29 mouse cellular contexts compared by ENCODE assay signal in genomic region chr2:112881376-112881775, GRCm38 (mm10).
A peak's percentile ranks its signal among the peaks of the same experiment; 100 is the strongest.
DNase-seq lines count a peak whose midpoint lies in the region; ATAC-seq and TF ChIP-seq lines count a peak whose summit lies in the region.
"Had no signal": no experiment of that assay in that cellular context is flagged by ENCODE, and none has a peak within 500 bp of the region (broad histone marks: within the 10 kb centered on the region; RNA-seq: fewer than 3 reads in every experiment).

No protein-coding gene starts in this region.

- H3K9ac ChIP-seq in hindbrain, postnatal 0 days (replicated peaks; ENCODE audit: low read length) = no peak overlapping the region
- no peak overlapping the region for H3K9ac ChIP-seq in hindbrain, embryonic 11.5 days (ENCODE audit: low read depth, low read length)
- H3K9ac ChIP-seq: embryonic facial prominence, embryonic 13.5 days; forebrain, embryonic 15.5 days; heart, embryonic 13.5 days; hindbrain, embryonic 15.5 days; limb, embryonic 12.5 days; liver, embryonic 15.5 days; lung, embryonic 15.5 days; neural tube, embryonic 13.5 days had no signal

- DNase-seq in hindbrain, postnatal 0 days (ENCODE audit: low spot score) = peak; percentile 15
- DNase-seq in hindbrain, embryonic 11.5 days (ENCODE audit: low spot score) = no peak
- DNase-seq in brain, adult 2 months (ENCODE audit: low read depth, low spot score) = peak; percentile 82
- DNase-seq in cerebellum, adult 8-10 months = peak; percentile 30
- no peak for DNase-seq in left cerebral cortex, adult 9 months (ENCODE audit: low spot score in 2 of 2)
- DNase-seq in embryo, embryonic 11 days = no peak
- no peak for DNase-seq in neural tube, embryonic 10.5 days (ENCODE audit: extremely low spot score, low spot score)
- DNase-seq: adrenal gland, postnatal 36 days; gastrocnemius, postnatal 25 days; heart, adult 2 months; heart, postnatal 10 days; kidney, adult 2 months; kidney, postnatal 10 days; layer of hippocampus, adult 9-11 months; right cerebral cortex, postnatal 4 days; thymus, adult 2 months; thymus, postnatal 36 days had no signal

- no peak overlapping the region for H3K27ac ChIP-seq in hindbrain, postnatal 0 days
- no peak overlapping the region for H3K27ac ChIP-seq in hindbrain, embryonic 11.5 days (ENCODE audit: low read depth, low read length)
- H3K27ac ChIP-seq: embryonic facial prominence, embryonic 13.5 days; forebrain, embryonic 10.5 days; forebrain, embryonic 15.5 days; heart, adult 2 months; heart, embryonic 13.5 days; hindbrain, embryonic 15.5 days; limb, embryonic 12.5 days; liver, embryonic 15.5 days; lung, embryonic 15.5 days; neural tube, embryonic 13.5 days had no signal

- H3K4me1 ChIP-seq in hindbrain, postnatal 0 days (ENCODE audit: insufficient read depth, low read length) = no peaks in the 10 kb centered on the region
- H3K4me1 ChIP-seq in hindbrain, embryonic 11.5 days (replicated peaks; ENCODE audit: control insufficient read depth, insufficient read depth, low read length) = no peaks in the 10 kb centered on the region
- H3K4me1 ChIP-seq: embryonic facial prominence, embryonic 13.5 days; heart, embryonic 13.5 days; hindbrain, embryonic 15.5 days; limb, embryonic 12.5 days; liver, embryonic 15.5 days; lung, embryonic 15.5 days; neural tube, embryonic 13.5 days had no signal

- ATAC-seq in hindbrain, postnatal 0 days = no peak
- ATAC-seq in hindbrain, embryonic 11.5 days (ENCODE audit: low FRiP score) = no peak
- ATAC-seq: CD4-positive, CD25-positive, alpha-beta regulatory T cell, adult 4 months; forebrain, embryonic 15.5 days had no signal

- H3K9me3 ChIP-seq in hindbrain, postnatal 0 days (ENCODE audit: low read length) = no peaks in the 10 kb centered on the region
- no peaks in the 10 kb centered on the region for H3K9me3 ChIP-seq in hindbrain, embryonic 11.5 days (ENCODE audit: control insufficient read depth, low read length)
- H3K9me3 ChIP-seq: embryonic facial prominence, embryonic 13.5 days; forebrain, embryonic 10.5 days; forebrain, embryonic 15.5 days; heart, embryonic 13.5 days; hindbrain, embryonic 15.5 days; limb, embryonic 12.5 days; liver, embryonic 15.5 days; lung, embryonic 15.5 days; neural tube, embryonic 13.5 days had no signal

- TF ChIP-seq CTCF in hindbrain, postnatal 0 days (IDR thresholded peaks at IDR 0.05; ENCODE audit: low read depth) = no peak

- no peaks in the 10 kb centered on the region for H3K36me3 ChIP-seq in hindbrain, postnatal 0 days (ENCODE audit: insufficient read depth, low read length)
- no peaks in the 10 kb centered on the region for H3K36me3 ChIP-seq in hindbrain, embryonic 11.5 days (ENCODE audit: control insufficient read depth, insufficient read depth, low read length)
- H3K36me3 ChIP-seq: embryonic facial prominence, embryonic 13.5 days; forebrain, embryonic 10.5 days; forebrain, embryonic 15.5 days; heart, embryonic 13.5 days; hindbrain, embryonic 15.5 days; limb, embryonic 12.5 days; liver, embryonic 15.5 days; lung, embryonic 15.5 days; neural tube, embryonic 13.5 days had no signal

- H3K27me3 ChIP-seq in hindbrain, postnatal 0 days (ENCODE audit: insufficient read depth, low read length) = no peaks in the 10 kb centered on the region
- H3K27me3 ChIP-seq in hindbrain, embryonic 11.5 days (ENCODE audit: control insufficient read depth, insufficient read depth, low read length) = no peaks in the 10 kb centered on the region
- H3K27me3 ChIP-seq: embryonic facial prominence, embryonic 13.5 days; forebrain, embryonic 15.5 days; heart, embryonic 13.5 days; hindbrain, embryonic 15.5 days; limb, embryonic 12.5 days; liver, embryonic 15.5 days; lung, embryonic 15.5 days; neural tube, embryonic 13.5 days had no signal

- WGBS in hindbrain, postnatal 0 days = 63% methylated on average over 1 of the region's 1 CpGs
- 94% methylated on average over 1 of the region's 1 CpGs for WGBS in hindbrain, embryonic 11.5 days

- H3K4me2 ChIP-seq in hindbrain, postnatal 0 days (ENCODE audit: low read depth, low read length) = no peak overlapping the region
- no peak overlapping the region for H3K4me2 ChIP-seq in hindbrain, embryonic 11.5 days (replicated peaks; ENCODE audit: low read depth, low read length)
- H3K4me2 ChIP-seq: embryonic facial prominence, embryonic 13.5 days; forebrain, embryonic 15.5 days; heart, embryonic 13.5 days; hindbrain, embryonic 15.5 days; limb, embryonic 12.5 days; liver, embryonic 15.5 days; lung, embryonic 15.5 days; midbrain, embryonic 11.5 days; neural tube, embryonic 13.5 days had no signal

- H3K4me3 ChIP-seq in hindbrain, postnatal 0 days (ENCODE audit: low read length) = no peak overlapping the region
- no peak overlapping the region for H3K4me3 ChIP-seq in hindbrain, embryonic 11.5 days (ENCODE audit: low read depth, low read length)
- H3K4me3 ChIP-seq: embryonic facial prominence, embryonic 13.5 days; forebrain, embryonic 10.5 days; forebrain, embryonic 15.5 days; heart, adult 2 months; heart, embryonic 13.5 days; hindbrain, embryonic 15.5 days; limb, embryonic 12.5 days; liver, embryonic 15.5 days; lung, embryonic 15.5 days; myocyte; neural tube, embryonic 13.5 days had no signal

Comparison
In these comparisons a context has a peak if more than half of its experiments do, and no peak if none do; other contexts are left out.
1. DNase-seq: peak in hindbrain, postnatal 0 days (single experiment), brain, adult 2 months (single experiment) and cerebellum, adult 8-10 months (single experiment); none in hindbrain, embryonic 11.5 days (single experiment), left cerebral cortex, adult 9 months (0 of 2), embryo, embryonic 11 days (single experiment) and neural tube, embryonic 10.5 days (single experiment).